Mouse (Mus musculus) ovary, postnatal 10 days (tissue): ENCODE results near the gene Tuba8.

Experiments used
- DNase-seq: peaks from one replicate; pipeline ENCODE4 v3.0.0; 2022; ENCODE audit warnings: low spot score

Tuba8 gene

GRCm38 (mm10) chr6:121210149-121210925 is at the start of gene Tuba8:
TSS of gene Tuba8 (plus strand) at chr6:121210696.
- peak; percentile 5 for DNase-seq

GRCm38 (mm10) chr6:121162616-121163015 is 47.9 kb upstream of the Tuba8 start:
- DNase-seq = no peak

GRCm38 (mm10) chr6:121166098-121166552 is 44.4 kb upstream of the Tuba8 start:
- no peak for DNase-seq

- DNase-seq = no peak
Measured at GRCm38 (mm10) chr6:121167381-121167975, 43.0 kb upstream of the Tuba8 start.

- DNase-seq = no peak
Measured at GRCm38 (mm10) chr6:121171102-121171501, 39.4 kb upstream of the Tuba8 start.

GRCm38 (mm10) chr6:121173471-121173870 is 37.0 kb upstream of the Tuba8 start:
- no peak for DNase-seq

- no peak for DNase-seq
Measured at GRCm38 (mm10) chr6:121174761-121175160, 35.7 kb upstream of the Tuba8 start.

GRCm38 (mm10) chr6:121176011-121176730 is 34.3 kb upstream of the Tuba8 start:
- no peak for DNase-seq

- DNase-seq = no peak
Measured at GRCm38 (mm10) chr6:121176731-121177098, 33.8 kb upstream of the Tuba8 start.

- DNase-seq = no peak
Measured at GRCm38 (mm10) chr6:121177118-121177708, 33.3 kb upstream of the Tuba8 start.

- DNase-seq = no peak
Measured at GRCm38 (mm10) chr6:121178700-121179358, 31.7 kb upstream of the Tuba8 start.

- no peak for DNase-seq
Measured at GRCm38 (mm10) chr6:121179846-121180245, 30.6 kb upstream of the Tuba8 start.

GRCm38 (mm10) chr6:121183414-121184173 is 26.9 kb upstream of the Tuba8 start, which contains the start of gene Pex26:
TSS of gene Pex26 (plus strand) at chr6:121183667.
- peak; percentile 80 for DNase-seq

GRCm38 (mm10) chr6:121184198-121185140 is 26.0 kb upstream of the Tuba8 start:
- no peak for DNase-seq

GRCm38 (mm10) chr6:121185232-121185631 is 25.3 kb upstream of the Tuba8 start:
- no peak for DNase-seq

GRCm38 (mm10) chr6:121191261-121192009 is 19.1 kb upstream of the Tuba8 start:
- DNase-seq = no peak

GRCm38 (mm10) chr6:121194061-121194955 is 16.2 kb upstream of the Tuba8 start:
- no peak for DNase-seq
